Mouse (Mus musculus): ENCODE data around the gene Hebp1.

DNA sequence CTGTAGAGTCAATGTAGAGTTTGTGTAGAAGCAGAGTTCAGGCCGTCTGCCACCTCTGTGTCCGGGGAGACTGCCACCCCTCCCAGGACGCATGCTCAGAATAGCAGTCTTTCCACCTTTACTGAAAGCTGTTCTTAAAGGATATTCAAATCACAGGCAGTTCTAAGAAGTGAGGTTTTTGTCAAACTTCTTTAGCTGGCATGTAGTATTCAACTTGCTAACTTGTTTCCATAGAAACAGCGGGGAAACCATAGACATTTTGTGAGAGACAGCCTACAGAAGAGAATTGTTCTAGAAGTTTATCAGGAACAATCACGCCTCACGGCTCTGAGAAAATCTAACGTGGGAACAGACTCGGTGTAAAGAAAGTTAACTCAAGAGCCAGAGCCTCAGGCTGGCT, 9.1 kb upstream of the Hebp1 start:
- TF ChIP-seq POLR2A (IDR thresholded peaks at IDR 0.05; ENCODE audit: extremely low read depth, insufficient read depth, low read length) (no peak), CTCF (IDR thresholded peaks at IDR 0.05; ENCODE audit: low read depth, low read length) (no peak)
